Mouse (Mus musculus): ENCODE data around the gene Adra2c.

GRCm38 (mm10) chr5:35315204-35315603 is 37.1 kb downstream of the Adra2c start:
- no peak for TF ChIP-seq POLR2A (IDR thresholded peaks at IDR 0.05; ENCODE audit: extremely low read depth, insufficient read depth, low read length)
- TF ChIP-seq CTCF (IDR thresholded peaks at IDR 0.05; ENCODE audit: low read depth, low read length), result no peak
